Mouse (Mus musculus) liver, embryonic 16.5 days (tissue): ENCODE results near the gene Slc9b2. TPM values are rescaled to one million over a fixed set of nuclear protein-coding genes. Genes with fewer than 3 reads are reported as not detected.

Source experiments
- ATAC-seq: fragments of 200-750 bp; cut with Nextera tagmentation; 2 replicates; pipeline ENCODE4 v1.8.0; 2017; ENCODE audit warnings: low read depth, mild to moderate bottlenecking, moderate number of reproducible peaks, moderate library complexity
- H3K27ac ChIP-seq: fragments of 300-500 bp; sonication (generic); 2 replicates; pipeline ENCODE4 v1.5.1; 2014; ENCODE audit warnings: mild to moderate bottlenecking, low read length
- H3K27me3 ChIP-seq: fragments of 300-500 bp; sonication (generic); 2 replicates; pipeline ENCODE4 v1.6.1; 2014; ENCODE audit warnings: low read depth, low read length, mixed read lengths; ENCODE audit not compliant: control insufficient read depth, insufficient read depth
- H3K36me3 ChIP-seq: fragments of 300-500 bp; sonication (generic); 2 replicates; pipeline ENCODE4 v1.6.1; 2014; ENCODE audit warnings: mild to moderate bottlenecking; ENCODE audit not compliant: control insufficient read depth, insufficient read depth
- H3K4me1 ChIP-seq: fragments of 300-500 bp; sonication (generic); 2 replicates; pipeline ENCODE4 v1.6.1; 2014; ENCODE audit warnings: low read depth, low read length, mixed read lengths; ENCODE audit not compliant: control insufficient read depth
- H3K4me2 ChIP-seq: fragments of 300-500 bp; sonication (generic); 2 replicates; pipeline ENCODE4 v1.6.1; 2014; ENCODE audit warnings: low read depth, low read length, mixed read lengths
- H3K4me3 ChIP-seq: fragments of 300-500 bp; sonication (generic); 2 replicates; pipeline ENCODE4 v1.5.1; 2014; ENCODE audit warnings: low read depth, mild to moderate bottlenecking, low read length
- H3K9ac ChIP-seq: fragments of 300-500 bp; sonication (generic); 2 replicates; pipeline ENCODE4 v1.6.1; 2014; ENCODE audit warnings: low read depth, low read length
- H3K9me3 ChIP-seq: fragments of 300-500 bp; sonication (generic); replicated peaks from 2 replicates; pipeline ENCODE4 v1.6.1; 2016; ENCODE audit warnings: low read length; ENCODE audit not compliant: control insufficient read depth
- WGBS: fragments of 180-500 bp; shearing (Covaris S2); extraction: QIAGEN DNeasy Blood & Tissue Kit; methylation state at CpG from one replicate; pipeline ENCODE4 v1.1.7; 2014; ENCODE audit not compliant: insufficient replicate concordance; 5-methylcytosine and 5-hydroxymethylcytosine counted together
- polyA plus RNA-seq: library from polyadenylated mRNA; unstranded; fragments of >200 nt; fragmentation: Nextera tagmentation; extraction: Ambion mirVana; gene quantifications from 2 replicates; pipeline ENCODE4 v1.2.1, GENCODE M21; 2015

The Slc9b2 gene
- polyA plus RNA-seq, 1 experiment from 2014 or later = 0.26 TPM

- ATAC-seq = no peak
Measured at GRCm38 (mm10) chr3:135351857-135352256, 44.4 kb downstream of the Slc9b2 start.

GRCm38 (mm10) chr3:135357394-135357793, 49.9 kb downstream of the Slc9b2 start:
- WGBS = 60% methylated on average over 4 of the region's 4 CpGs
- no peaks in the 10 kb centered on the region for H3K9me3 ChIP-seq
- H3K4me2 ChIP-seq = no peak overlapping the region
- H3K4me1 ChIP-seq = no peaks in the 10 kb centered on the region
- H3K36me3 ChIP-seq = no peaks in the 10 kb centered on the region
- ATAC-seq = no peak
- H3K9ac ChIP-seq = no peak overlapping the region
- no peak overlapping the region for H3K4me3 ChIP-seq
- H3K27ac ChIP-seq = no peak overlapping the region
- no peaks in the 10 kb centered on the region for H3K27me3 ChIP-seq

More at GRCm38 (mm10) chr3:135351857-135352256, 44.4 kb downstream of the Slc9b2 start:
- Histone ChIP-seq H3K27me3 (no peaks in the 10 kb centered on the region), H3K36me3 (no peaks in the 10 kb centered on the region), H3K9ac (no peak overlapping the region), H3K9me3 (no peaks in the 10 kb centered on the region), H3K27ac (no peak overlapping the region), H3K4me3 (no peak overlapping the region), H3K4me1 (no peaks in the 10 kb centered on the region), H3K4me2 (no peak overlapping the region)
- 75% methylated on average over 3 of the region's 3 CpGs for WGBS

- no peak for ATAC-seq
- Histone ChIP-seq H3K4me1 (no peaks in the 10 kb centered on the region), H3K9ac (no peak overlapping the region), H3K4me3 (no peak overlapping the region), H3K4me2 (no peak overlapping the region), H3K9me3 (no peaks in the 10 kb centered on the region), H3K27me3 (no peaks in the 10 kb centered on the region), H3K27ac (no peak overlapping the region), H3K36me3 (no peaks in the 10 kb centered on the region)
- WGBS = 64% methylated on average over 3 of the region's 3 CpGs
Measured at GRCm38 (mm10) chr3:135375836-135376235, 68.3 kb downstream of the Slc9b2 start.

GRCm38 (mm10) chr3:135377445-135377844, 69.9 kb downstream of the Slc9b2 start:
- no peak overlapping the region for H3K4me3 ChIP-seq
- WGBS = 69% methylated on average over 10 of the region's 10 CpGs
- H3K36me3 ChIP-seq = no peaks in the 10 kb centered on the region
- ATAC-seq = no peak
- H3K27me3 ChIP-seq = no peaks in the 10 kb centered on the region
- no peak overlapping the region for H3K4me2 ChIP-seq
- no peak overlapping the region for H3K27ac ChIP-seq
- H3K4me1 ChIP-seq = no peaks in the 10 kb centered on the region
- no peaks in the 10 kb centered on the region for H3K9me3 ChIP-seq
- H3K9ac ChIP-seq = no peak overlapping the region

- Histone ChIP-seq H3K27me3 (no peaks in the 10 kb centered on the region), H3K4me1 (no peaks in the 10 kb centered on the region), H3K9ac (no peak overlapping the region), H3K4me2 (no peak overlapping the region), H3K4me3 (no peak overlapping the region), H3K27ac (no peak overlapping the region), H3K36me3 (no peaks in the 10 kb centered on the region), H3K9me3 (no peaks in the 10 kb centered on the region)
- no peak for ATAC-seq
- WGBS = 72% methylated on average over 4 of the region's 4 CpGs
Measured at GRCm38 (mm10) chr3:135379868-135380267, 72.4 kb downstream of the Slc9b2 start.

- 52% methylated on average over 6 of the region's 6 CpGs for WGBS
- no peaks in the 10 kb centered on the region for H3K36me3 ChIP-seq
Measured at GRCm38 (mm10) chr3:135393186-135393585, 85.7 kb downstream of the Slc9b2 start.

More at GRCm38 (mm10) chr3:135393186-135393585, 85.7 kb downstream of the Slc9b2 start:
- no peak overlapping the region for H3K4me2 ChIP-seq
- ATAC-seq = no peak
- H3K4me3 ChIP-seq = no peak overlapping the region
- no peak overlapping the region for H3K9ac ChIP-seq
- no peaks in the 10 kb centered on the region for H3K27me3 ChIP-seq
- H3K27ac ChIP-seq = no peak overlapping the region
- no peaks in the 10 kb centered on the region for H3K9me3 ChIP-seq
- no peaks in the 10 kb centered on the region; the same call in 1 of the 2 replicates for H3K4me1 ChIP-seq

Other genes starting within 250 kb of the Slc9b2 start
- gene Cenpe, start 95.2 kb upstream of the Slc9b2 start, polyA plus RNA-seq = 16.7 and 18.6 TPM in 2 replicates
- 0.78 and 1.0 TPM in 2 replicates for gene Bdh2, start 26.5 kb upstream of the Slc9b2 start, polyA plus RNA-seq
- not detected in 2 replicates for gene Slc9b1, start 40.3 kb downstream of the Slc9b2 start, polyA plus RNA-seq
- 25.6 and 29.2 TPM in 2 replicates for gene Cisd2, start 116.2 kb downstream of the Slc9b2 start, polyA plus RNA-seq
- gene Ube2d3, start 130.4 kb downstream of the Slc9b2 start, polyA plus RNA-seq = 233 and 242 TPM in 2 replicates
- gene Manba, start 177.9 kb downstream of the Slc9b2 start, polyA plus RNA-seq = 6.6 and 7.2 TPM in 2 replicates